15 mouse cellular contexts compared by ENCODE assay signal in the genomic region with DNA sequence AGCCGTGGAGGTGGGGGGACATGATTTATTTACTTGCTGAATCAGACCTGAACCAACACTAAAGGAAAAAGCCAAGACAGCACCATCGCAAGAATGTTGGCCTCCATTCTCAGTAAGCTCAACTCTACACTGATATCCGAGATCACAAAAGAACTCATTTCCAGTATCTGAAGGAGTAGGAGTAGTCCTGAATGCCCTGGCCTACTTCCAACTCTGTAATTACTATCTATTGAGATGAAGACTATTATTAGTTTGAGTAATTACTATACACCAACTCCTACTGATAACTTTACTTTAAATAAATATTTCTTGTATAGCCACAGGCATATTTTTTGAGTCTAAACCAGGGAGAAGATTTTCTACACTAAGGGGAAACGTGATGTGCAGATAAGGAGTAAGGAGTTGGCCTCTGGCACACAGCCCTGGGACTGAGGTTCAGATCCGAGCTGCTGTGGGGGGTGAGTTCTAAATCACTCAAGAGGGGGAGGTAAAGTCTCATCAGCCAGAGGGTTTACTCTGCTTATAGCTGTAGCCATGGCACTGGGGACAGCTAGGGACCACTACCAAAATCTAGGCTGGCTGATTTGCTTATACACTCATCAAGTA.
DNase-seq lines count a peak whose midpoint lies in the region; ATAC-seq and TF ChIP-seq lines count a peak whose summit lies in the region.
"Had no signal": no experiment of that assay in that cellular context is flagged by ENCODE, and none has a peak within 500 bp of the region (broad histone marks: within the 10 kb centered on the region; RNA-seq: fewer than 3 reads in every experiment).

No protein-coding gene starts in this region.

- no peak overlapping the region for H3K27ac ChIP-seq in heart, postnatal 0 days (ENCODE audit: low read depth)
- no peak overlapping the region for H3K27ac ChIP-seq in lung, embryonic 14.5 days (ENCODE audit: low read depth)
- no peak overlapping the region for H3K27ac ChIP-seq in lung, postnatal 0 days (ENCODE audit: low read length)
- peak overlapping the region; percentile 36; the same call in 1 of the 2 replicates for H3K27ac ChIP-seq in intestine, embryonic 15.5 days
- H3K27ac ChIP-seq in stomach, embryonic 15.5 days, result peak overlapping the region; percentile 77; the same call in 1 of the 2 replicates
- H3K27ac ChIP-seq: hindbrain, embryonic 10.5 days; liver, embryonic 13.5 days had no signal

- 24% methylated on average over 5 of the region's 5 CpGs for WGBS in heart, postnatal 0 days
- 36% methylated on average over 5 of the region's 5 CpGs for WGBS in lung, embryonic 14.5 days
- 34% methylated on average over 5 of the region's 5 CpGs for WGBS in lung, postnatal 0 days
- WGBS in intestine, embryonic 15.5 days, result 41% methylated on average over 5 of the region's 5 CpGs
- 27% methylated on average over 5 of the region's 5 CpGs for WGBS in stomach, embryonic 15.5 days

- H3K9ac ChIP-seq in heart, postnatal 0 days (replicated peaks; ENCODE audit: low read depth, low read length), result no peak overlapping the region
- H3K9ac ChIP-seq in lung, embryonic 14.5 days, result no peak overlapping the region
- no peak overlapping the region for H3K9ac ChIP-seq in lung, postnatal 0 days (replicated peaks; ENCODE audit: low read depth)
- H3K9ac ChIP-seq in intestine, embryonic 15.5 days, result no peak overlapping the region
- H3K9ac ChIP-seq in stomach, embryonic 15.5 days, result no peak overlapping the region
- H3K9ac ChIP-seq: heart, embryonic 12.5 days; liver, embryonic 13.5 days had no signal

- intact Hi-C loops in heart, postnatal 14 days (cut with DNase I), result no loop called here

- peaks cover 12% of the 10 kb centered on the region for H3K4me1 ChIP-seq in heart, postnatal 0 days (ENCODE audit: control insufficient read depth, insufficient read depth)
- peaks cover 7% of the 10 kb centered on the region; the same call in 1 of the 2 replicates for H3K4me1 ChIP-seq in lung, embryonic 14.5 days (ENCODE audit: insufficient read depth)
- no peaks in the 10 kb centered on the region for H3K4me1 ChIP-seq in lung, postnatal 0 days (ENCODE audit: insufficient read depth, low read depth, low read length)
- peaks cover 11% of the 10 kb centered on the region; the same call in 1 of the 2 replicates for H3K4me1 ChIP-seq in intestine, embryonic 15.5 days (replicated peaks)
- peaks cover 17% of the 10 kb centered on the region; the same call in 1 of the 2 replicates for H3K4me1 ChIP-seq in stomach, embryonic 15.5 days
- H3K4me1 ChIP-seq: liver, embryonic 13.5 days had no signal

- H3K36me3 ChIP-seq in heart, postnatal 0 days (replicated peaks; ENCODE audit: control insufficient read depth, insufficient read depth, low read length), result no peaks in the 10 kb centered on the region; the same call in 1 of the 2 replicates
- 0 out of 2 replicates have a peak, but pooled peaks cover 5% of the 10 kb centered on the region for H3K36me3 ChIP-seq in lung, embryonic 14.5 days (ENCODE audit: insufficient read depth)
- H3K36me3 ChIP-seq in lung, postnatal 0 days (ENCODE audit: insufficient read depth, low read length), result peaks cover 6% of the 10 kb centered on the region; the same call in 1 of the 2 replicates
- peaks cover 4% of the 10 kb centered on the region; the same call in 1 of the 2 replicates for H3K36me3 ChIP-seq in intestine, embryonic 15.5 days
- 0 out of 2 replicates have a peak, but pooled peaks cover 9% of the 10 kb centered on the region for H3K36me3 ChIP-seq in stomach, embryonic 15.5 days

- H3K4me3 ChIP-seq in heart, postnatal 0 days (ENCODE audit: low read depth, low read length), result no peak overlapping the region
- no peak overlapping the region for H3K4me3 ChIP-seq in lung, embryonic 14.5 days (ENCODE audit: low read depth, low read length)
- H3K4me3 ChIP-seq in lung, postnatal 0 days (ENCODE audit: low read depth, low read length), result no peak overlapping the region
- no peak overlapping the region for H3K4me3 ChIP-seq in intestine, embryonic 15.5 days (replicated peaks)
- no peak overlapping the region for H3K4me3 ChIP-seq in stomach, embryonic 15.5 days (replicated peaks)
- H3K4me3 ChIP-seq: heart, embryonic 12.5 days; hindbrain, embryonic 10.5 days; liver, embryonic 13.5 days had no signal

- H3K27me3 ChIP-seq in heart, postnatal 0 days (ENCODE audit: control insufficient read depth, insufficient read depth, low read length), result no peaks in the 10 kb centered on the region
- H3K27me3 ChIP-seq in lung, embryonic 14.5 days (ENCODE audit: insufficient read depth, low read length), result no peaks in the 10 kb centered on the region
- H3K27me3 ChIP-seq in lung, postnatal 0 days (replicated peaks; ENCODE audit: insufficient read depth, low read length), result no peaks in the 10 kb centered on the region
- H3K27me3 ChIP-seq in intestine, embryonic 15.5 days (replicated peaks), result no peaks in the 10 kb centered on the region
- no peaks in the 10 kb centered on the region for H3K27me3 ChIP-seq in stomach, embryonic 15.5 days (replicated peaks)
- H3K27me3 ChIP-seq: heart, embryonic 12.5 days; liver, embryonic 13.5 days had no signal

- TF ChIP-seq EP300 in heart, postnatal 0 days (IDR thresholded peaks at IDR 0.05; ENCODE audit: low read depth), result no peak
- no peak for TF ChIP-seq EP300 in lung, postnatal 0 days (IDR thresholded peaks at IDR 0.05)

- ATAC-seq in heart, postnatal 0 days (ENCODE audit: insufficient read depth, low read depth), result 0 out of 2 replicates have a peak, but pooled peaks have one; percentile 39
- ATAC-seq in lung, embryonic 14.5 days (ENCODE audit: insufficient read depth), result peak; percentile 29; the same call in 1 of the 2 replicates
- no peak for ATAC-seq in lung, postnatal 0 days
- no peak for ATAC-seq in intestine, embryonic 15.5 days
- ATAC-seq in stomach, embryonic 15.5 days (ENCODE audit: insufficient read depth, low FRiP score, low read depth), result no peak

- no peak for TF ChIP-seq CTCF in heart, postnatal 0 days (IDR thresholded peaks at IDR 0.05; ENCODE audit: low read depth)
- TF ChIP-seq CTCF in lung, embryonic 14.5 days (IDR thresholded peaks at IDR 0.05; ENCODE audit: low read depth), result no peak
- TF ChIP-seq CTCF in lung, postnatal 0 days (IDR thresholded peaks at IDR 0.05), result no peak

- DNase-seq in heart, postnatal 0 days (ENCODE audit: low spot score), result no peak
- no peak for DNase-seq in heart, postnatal 14 days
- peak; percentile 69 for DNase-seq in lung, embryonic 14.5 days
- no peak for DNase-seq in lung, postnatal 0 days (ENCODE audit: low spot score)
- DNase-seq in cerebellum, adult 9-11 months, result no peak
- DNase-seq: cerebellum, postnatal 10 days; kidney, adult 11 months; left cerebral cortex, postnatal 4 days; liver, embryonic 13.5 days; lung, postnatal 14 days; thymus, adult 2 months had no signal

- no peak overlapping the region for H3K4me2 ChIP-seq in heart, postnatal 0 days (ENCODE audit: low read depth, low read length)
- H3K4me2 ChIP-seq in lung, embryonic 14.5 days, result no peak overlapping the region
- H3K4me2 ChIP-seq in lung, postnatal 0 days (replicated peaks; ENCODE audit: low read depth, low read length), result no peak overlapping the region
- H3K4me2 ChIP-seq in intestine, embryonic 15.5 days (replicated peaks), result peak overlapping the region; percentile 46
- peak overlapping the region; percentile 38 for H3K4me2 ChIP-seq in stomach, embryonic 15.5 days
- H3K4me2 ChIP-seq: heart, embryonic 12.5 days; liver, embryonic 13.5 days had no signal

- no peaks in the 10 kb centered on the region for H3K9me3 ChIP-seq in heart, postnatal 0 days (replicated peaks; ENCODE audit: control insufficient read depth, low read length)
- H3K9me3 ChIP-seq in lung, embryonic 14.5 days (ENCODE audit: low read depth, low read length), result no peaks in the 10 kb centered on the region
- H3K9me3 ChIP-seq in lung, postnatal 0 days (ENCODE audit: low read length), result no peaks in the 10 kb centered on the region
- H3K9me3 ChIP-seq in intestine, embryonic 15.5 days, result no peaks in the 10 kb centered on the region
- H3K9me3 ChIP-seq in stomach, embryonic 15.5 days, result no peaks in the 10 kb centered on the region
- H3K9me3 ChIP-seq: heart, embryonic 12.5 days; hindbrain, embryonic 10.5 days; liver, embryonic 13.5 days had no signal

Comparison
In these comparisons a context has a peak if more than half of its experiments do, and no peak if none do; other contexts are left out.
1. ATAC-seq: peak in heart, postnatal 0 days (single experiment) and lung, embryonic 14.5 days (single experiment); none in lung, postnatal 0 days (single experiment), intestine, embryonic 15.5 days (single experiment) and stomach, embryonic 15.5 days (single experiment).
2. H3K27ac ChIP-seq: peak in intestine, embryonic 15.5 days (single experiment) and stomach, embryonic 15.5 days (single experiment); none in heart, postnatal 0 days (single experiment), lung, embryonic 14.5 days (single experiment) and lung, postnatal 0 days (single experiment).
3. H3K4me2 ChIP-seq: peak in intestine, embryonic 15.5 days (single experiment) and stomach, embryonic 15.5 days (single experiment); none in heart, postnatal 0 days (single experiment), lung, embryonic 14.5 days (single experiment) and lung, postnatal 0 days (single experiment).